Mouse (Mus musculus) fibroblast of lung, adult 2 months (primary cell): ENCODE data around the gene Ereg.

Source experiments
- DNase-seq: peaks from one replicate; pipeline ENCODE4 v3.0.0-alpha.2; 2011; ENCODE audit warnings: low read depth

Ereg gene

DNA sequence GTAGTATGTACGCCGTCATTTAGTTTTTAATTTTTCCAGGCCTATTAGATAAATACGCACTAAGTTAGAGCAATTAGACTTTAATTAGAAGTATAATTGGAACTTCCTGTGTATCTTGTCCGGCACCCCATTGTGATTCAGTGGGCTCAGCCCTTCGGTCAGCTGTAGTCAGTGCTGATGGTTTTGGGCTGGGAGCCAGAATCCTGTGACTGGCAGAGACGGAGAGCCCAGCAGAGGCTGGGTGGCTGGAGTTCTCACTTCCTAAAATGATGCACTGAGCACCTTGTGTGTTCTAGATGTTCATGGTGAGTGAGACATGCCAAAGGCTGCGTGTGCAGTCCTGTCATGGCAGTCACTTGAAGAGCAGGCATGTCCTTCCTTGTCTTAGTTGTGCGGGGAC, 36.6 kb downstream of the Ereg start:
- no peak for DNase-seq

DNA sequence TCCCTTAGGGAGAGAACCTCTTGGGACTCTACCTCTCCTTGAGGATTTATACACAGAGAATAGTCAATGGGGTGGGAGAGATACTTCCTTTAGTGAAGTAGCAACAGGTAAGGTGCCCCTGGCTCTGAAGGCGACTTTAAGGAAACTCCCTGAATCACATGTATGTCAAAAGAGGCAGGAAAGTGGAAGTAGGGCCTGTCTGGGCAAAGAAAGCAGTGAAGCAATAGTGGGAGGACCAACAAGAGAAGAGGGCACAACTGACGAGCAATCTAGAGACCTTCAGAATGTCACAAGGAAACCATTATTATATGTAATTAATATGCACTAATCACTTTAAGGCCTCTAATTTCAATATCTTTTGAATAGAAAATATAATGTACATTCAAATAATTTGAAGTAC, 39.5 kb downstream of the Ereg start:
- no peak for DNase-seq

DNA sequence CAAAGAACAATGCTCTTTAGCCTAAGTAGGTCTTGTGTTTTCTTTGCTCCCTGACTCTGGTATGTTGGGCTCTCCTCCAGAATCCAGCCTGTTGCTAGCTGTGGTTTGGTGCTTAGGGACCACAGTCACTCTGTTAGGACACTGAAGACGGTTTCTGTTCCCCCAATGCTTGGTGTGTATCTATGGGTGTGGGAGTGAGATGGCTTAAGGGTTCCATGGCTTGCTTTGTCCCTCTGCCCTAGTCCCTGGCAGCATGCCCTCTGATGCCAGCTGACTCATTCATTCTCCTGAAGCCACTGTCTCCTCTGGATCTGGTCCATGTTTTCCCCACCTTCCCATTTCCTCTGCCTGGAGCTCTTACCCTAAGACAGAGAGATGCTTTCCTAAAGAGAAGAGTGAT, 40.2 kb downstream of the Ereg start:
- DNase-seq, result no peak

- no peak for DNase-seq
Measured at GRCm38 (mm10) chr5:91118618-91119017, 44.2 kb downstream of the Ereg start.

DNA sequence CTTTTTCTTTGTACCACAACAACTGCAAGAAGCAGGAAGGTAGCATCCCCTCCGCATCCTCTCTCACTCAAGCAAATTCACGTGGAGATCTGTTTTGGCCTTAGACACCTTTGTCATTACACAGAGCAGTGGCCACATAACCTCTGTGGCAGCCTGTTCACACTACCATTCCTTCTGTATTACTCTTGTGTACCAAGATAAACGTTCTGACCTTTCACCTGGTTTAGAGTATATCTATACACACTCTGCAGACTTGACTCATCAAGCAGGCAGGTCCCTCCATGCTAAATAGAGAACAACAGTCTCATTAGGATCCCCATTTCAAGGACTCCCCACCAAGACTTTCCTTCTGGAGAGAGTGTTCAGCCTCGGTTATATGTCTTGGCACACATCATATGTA, 49.0 kb downstream of the Ereg start:
- DNase-seq, result no peak

- DNase-seq, result no peak
Measured at GRCm38 (mm10) chr5:91124140-91124539, 49.7 kb downstream of the Ereg start.

DNA sequence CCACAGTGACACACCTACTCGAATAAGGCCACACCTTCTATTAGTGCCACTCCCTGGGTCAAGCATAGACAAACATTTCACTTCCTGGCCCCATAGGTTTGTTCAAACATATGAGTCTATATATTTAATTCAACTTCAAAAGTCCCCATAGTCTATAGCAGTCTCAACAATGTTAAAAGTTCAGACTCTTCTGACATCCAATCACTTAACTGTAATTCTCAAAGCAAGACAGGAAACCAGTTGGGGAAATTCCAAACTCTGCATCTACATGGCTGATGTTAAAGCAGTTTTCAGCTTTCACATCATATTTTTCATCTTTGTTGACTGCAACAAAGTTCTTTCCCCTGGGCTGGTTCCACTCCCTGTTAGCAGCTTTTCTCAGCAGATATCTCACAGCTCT, 52.2 kb downstream of the Ereg start:
- no peak for DNase-seq

- no peak for DNase-seq
Measured at GRCm38 (mm10) chr5:91134961-91135360, 60.5 kb downstream of the Ereg start.

DNA sequence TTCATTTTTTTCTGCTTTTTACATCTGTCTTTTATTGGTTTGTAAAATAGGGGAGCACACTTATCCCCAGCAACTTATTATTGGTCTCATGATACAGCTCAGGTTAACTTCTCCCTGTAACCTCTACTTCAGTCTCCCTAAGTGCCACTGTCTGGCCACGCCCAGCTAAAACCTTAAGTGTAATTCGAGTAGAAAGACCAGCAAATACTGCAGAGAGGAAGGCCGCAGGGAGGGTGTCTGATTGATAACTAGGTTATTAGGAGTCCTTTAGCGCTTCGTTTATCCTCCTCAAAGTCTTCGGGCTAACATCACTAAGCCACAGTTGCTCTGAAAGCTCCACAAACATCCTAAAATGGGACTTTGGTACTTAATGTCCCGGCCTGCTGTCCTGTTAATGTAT, 64.5 kb downstream of the Ereg start:
- no peak for DNase-seq

- no peak for DNase-seq
Measured at GRCm38 (mm10) chr5:91139446-91139873, 65.0 kb downstream of the Ereg start, which contains the start of gene Areg. Gene Areg, plus strand, starts transcription at chr5:91139599.

GRCm38 (mm10) chr5:91140896-91141448, 66.5 kb downstream of the Ereg start:
- no peak for DNase-seq
